ENCODE assay signal across 14 mouse cellular contexts in the genomic region with DNA sequence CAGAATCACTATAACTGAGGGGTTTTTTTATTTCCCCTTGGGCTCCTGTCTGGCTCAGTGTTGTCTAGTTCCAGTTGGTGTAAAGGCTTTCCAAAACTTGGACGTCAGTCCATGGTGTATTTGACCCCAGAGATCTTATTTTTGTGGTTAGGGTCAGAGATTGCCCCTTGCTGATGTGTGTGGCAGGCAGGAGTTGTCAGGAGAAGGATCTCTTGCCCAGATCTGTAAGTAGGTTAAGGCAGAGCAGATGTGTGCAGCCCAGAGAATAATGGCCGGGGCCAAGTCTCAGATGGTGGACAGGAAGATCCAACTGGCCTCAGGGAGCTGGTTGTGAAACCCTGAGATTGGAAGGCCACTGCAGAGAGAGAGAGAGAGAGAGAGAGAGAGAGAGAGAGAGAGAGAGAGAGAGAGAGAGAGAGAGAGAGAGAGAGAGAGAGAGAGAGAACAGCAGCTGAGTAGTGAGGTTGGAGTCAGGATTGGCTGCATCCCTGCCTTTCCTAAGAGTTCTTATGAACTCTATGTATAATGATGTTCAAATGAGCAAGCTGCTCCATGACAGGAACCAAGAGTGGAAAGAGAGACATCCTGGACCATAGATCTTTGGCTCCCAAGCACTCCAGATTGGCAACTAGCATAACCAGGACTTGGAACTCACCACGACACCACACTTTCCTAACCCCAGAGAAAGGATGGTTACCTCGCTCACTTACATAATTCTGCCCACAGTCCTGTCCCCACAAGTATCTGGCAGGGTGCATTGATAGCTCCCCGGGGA.
DNase-seq lines count a peak whose midpoint lies in the region; ATAC-seq and TF ChIP-seq lines count a peak whose summit lies in the region.
"Had no signal": no experiment of that assay in that cellular context is flagged by ENCODE, and none has a peak within 500 bp of the region (broad histone marks: within the 10 kb centered on the region; RNA-seq: fewer than 3 reads in every experiment).

No protein-coding gene starts in this region.

- no peaks in the 10 kb centered on the region for H3K9me3 ChIP-seq in kidney, embryonic 16.5 days (ENCODE audit: low read length)
- H3K9me3 ChIP-seq: embryonic facial prominence, embryonic 15.5 days; forebrain, embryonic 12.5 days; liver, embryonic 15.5 days; midbrain, embryonic 15.5 days had no signal

- H3K4me2 ChIP-seq in kidney, embryonic 16.5 days (replicated peaks; ENCODE audit: low read depth, low read length), result no peak overlapping the region
- H3K4me2 ChIP-seq: embryonic facial prominence, embryonic 15.5 days; forebrain, embryonic 12.5 days; liver, embryonic 15.5 days; midbrain, embryonic 15.5 days had no signal

- no peak for TF ChIP-seq CTCF in kidney, adult 2 months (conservative IDR thresholded peaks at IDR 0.05; ENCODE audit: insufficient read depth, insufficient read length, low read depth, low read length)

- no peak overlapping the region for H3K4me3 ChIP-seq in kidney, adult 2 months (ENCODE audit: insufficient read depth, low read depth, low read length)
- H3K4me3 ChIP-seq in kidney, embryonic 16.5 days (ENCODE audit: low read length), result no peak overlapping the region
- H3K4me3 ChIP-seq: embryonic facial prominence, embryonic 15.5 days; forebrain, embryonic 12.5 days; liver, embryonic 15.5 days; midbrain, embryonic 15.5 days had no signal

- H3K27ac ChIP-seq in kidney, adult 2 months (ENCODE audit: insufficient read depth, low read depth, low read length), result no peak overlapping the region
- H3K27ac ChIP-seq in kidney, embryonic 16.5 days (ENCODE audit: low read length), result no peak overlapping the region
- H3K27ac ChIP-seq: embryonic facial prominence, embryonic 15.5 days; forebrain, embryonic 12.5 days; liver, embryonic 15.5 days; midbrain, embryonic 15.5 days had no signal

- TF ChIP-seq POLR2A in kidney, adult 2 months (IDR thresholded peaks at IDR 0.05; ENCODE audit: low read depth, low read length), result no peak

- 80% methylated on average over 5 of the region's 5 CpGs for WGBS in kidney, adult 2 months
- 80% methylated on average over 5 of the region's 5 CpGs for WGBS in kidney, embryonic 16.5 days

- no peaks in the 10 kb centered on the region for H3K4me1 ChIP-seq in kidney, adult 2 months (ENCODE audit: control insufficient read depth, insufficient read depth, low read length)
- no peaks in the 10 kb centered on the region for H3K4me1 ChIP-seq in kidney, embryonic 16.5 days (ENCODE audit: insufficient read depth, low read length)
- H3K4me1 ChIP-seq: forebrain, embryonic 12.5 days; liver, embryonic 15.5 days; midbrain, embryonic 15.5 days had no signal

- DNase-seq in kidney, adult 2 months, result peak; percentile 18
- DNase-seq in adipocyte (ENCODE audit: low spot score), result peak; percentile 83
- peak; percentile 28 to 64 for DNase-seq in gastrocnemius, adult 8-10 months (ENCODE audit: low spot score in 2 of 2)
- peak; percentile 28 to 47 for DNase-seq in heart, postnatal 36 days
- DNase-seq: adrenal gland, postnatal 25 days; cerebellum, adult 9-10 months had no signal

- no peak overlapping the region for H3K9ac ChIP-seq in kidney, embryonic 16.5 days (replicated peaks; ENCODE audit: low read length)
- H3K9ac ChIP-seq: embryonic facial prominence, embryonic 15.5 days; forebrain, embryonic 12.5 days; liver, embryonic 15.5 days; midbrain, embryonic 15.5 days had no signal

- H3K27me3 ChIP-seq in kidney, adult 2 months (replicated peaks; ENCODE audit: control insufficient read depth, insufficient read depth, low read length), result no peaks in the 10 kb centered on the region
- H3K27me3 ChIP-seq in kidney, embryonic 16.5 days (ENCODE audit: insufficient read depth, low read length), result no peaks in the 10 kb centered on the region
- H3K27me3 ChIP-seq: embryonic facial prominence, embryonic 15.5 days; forebrain, embryonic 12.5 days; liver, embryonic 15.5 days; midbrain, embryonic 15.5 days had no signal

- no peak for ATAC-seq in kidney, embryonic 16.5 days (ENCODE audit: low FRiP score, low TSS enrichment)
- no peak for ATAC-seq in monocyte, adult 5-6 weeks (replicated peaks; ENCODE audit: insufficient number of reproducible peaks, low FRiP score, low TSS enrichment, poor library complexity, severe bottlenecking)
- no peak for ATAC-seq in megakaryocyte-erythroid progenitor cell, adult 5-6 weeks (replicated peaks; ENCODE audit: low FRiP score, low TSS enrichment, poor library complexity, severe bottlenecking)
- ATAC-seq: CD4-positive, CD25-positive, alpha-beta regulatory T cell, adult 4 months; midbrain, embryonic 15.5 days had no signal

- H3K36me3 ChIP-seq in kidney, adult 2 months (ENCODE audit: control insufficient read depth, insufficient read depth, low read length), result no peaks in the 10 kb centered on the region
- no peaks in the 10 kb centered on the region for H3K36me3 ChIP-seq in kidney, embryonic 16.5 days (ENCODE audit: insufficient read depth, low read length)
- H3K36me3 ChIP-seq: embryonic facial prominence, embryonic 15.5 days; forebrain, embryonic 12.5 days; liver, embryonic 15.5 days; midbrain, embryonic 15.5 days had no signal

- intact Hi-C loops in heart, postnatal 36 days (cut with DNase I), result no loop called here

Comparison
In these comparisons a context has a peak if more than half of its experiments do, and no peak if none do; other contexts are left out.
1. DNase-seq: peak in every context shown above with its lines; median percentile 83 in adipocyte; 46 in gastrocnemius, adult 8-10 months; 38 in heart, postnatal 36 days; 18 in kidney, adult 2 months.